Mouse (Mus musculus): ENCODE data around the gene Stk32c. TPM values are rescaled to one million over a fixed set of nuclear protein-coding genes. Genes with fewer than 3 reads are reported as not detected.

Gene Stk32c
- 0.06 TPM in 1 of 2 replicates, not detected in the other for polyA plus RNA-seq (2015; fragmentation: Nextera tagmentation; extraction: Ambion mirVana)

DNA sequence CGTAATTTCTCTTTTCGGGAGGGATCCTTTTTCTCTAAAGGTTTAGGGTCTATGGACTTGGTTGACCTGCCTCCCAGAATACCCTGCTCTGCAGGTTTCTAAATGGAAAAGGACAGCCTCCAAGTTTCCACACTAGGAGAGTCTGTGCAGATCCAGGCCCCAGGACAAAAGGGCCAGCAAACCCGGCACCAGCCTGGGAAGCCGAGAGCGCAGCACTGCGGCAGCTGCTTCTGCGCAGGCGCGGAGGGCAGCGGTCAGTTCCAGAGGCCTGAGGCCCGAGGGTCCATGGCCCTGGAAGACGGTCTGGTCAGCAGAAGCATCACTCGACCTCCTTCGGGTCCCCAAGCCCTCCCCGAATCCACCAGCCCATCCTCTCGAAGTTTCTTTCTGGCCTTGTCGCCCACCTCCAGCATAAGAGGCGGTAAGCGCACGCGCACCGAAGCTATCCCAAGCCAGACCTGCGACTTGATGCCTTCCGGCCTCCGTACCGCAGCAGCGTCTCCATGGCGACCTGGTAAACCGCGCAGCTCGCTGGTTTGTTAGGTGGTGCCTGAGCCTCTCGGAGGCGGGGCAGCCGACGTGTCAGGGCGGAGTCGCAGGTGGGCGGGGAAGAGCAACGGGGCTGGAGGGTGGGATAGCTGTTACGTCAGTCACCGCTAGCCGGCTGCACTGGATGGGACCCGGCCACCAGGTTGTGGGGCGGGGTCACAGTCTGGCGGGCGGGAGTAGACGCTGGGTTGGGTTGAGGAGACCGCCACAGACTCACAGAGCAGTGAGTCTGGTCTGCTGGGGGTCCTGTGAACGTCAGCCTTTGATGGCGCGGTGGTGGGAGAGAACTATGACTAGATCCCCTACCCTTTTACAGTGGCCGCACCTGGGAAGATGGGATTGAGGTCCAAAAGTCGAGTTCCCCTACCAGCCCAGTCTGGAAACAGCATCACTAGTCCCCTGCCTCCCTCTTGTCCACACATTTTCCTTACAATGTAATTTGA, at the start of gene Stk32c, which contains the start of gene Lrrc27:
Gene Stk32c, minus strand, starts transcription at position 554 of the 992 bp plus-strand sequence.
Gene Lrrc27, plus strand, starts transcription at position 235 of the 992 bp plus-strand sequence.
- Histone ChIP-seq H3K4me1 (ENCODE audit: insufficient read depth, low read depth, low read length) (peaks cover 11% of the 10 kb centered on the region), H3K9me3 (ENCODE audit: low read length) (no peaks in the 10 kb centered on the region), H3K27ac (ENCODE audit: low read length) (peak within 1 kb of the TSS; percentile 77), H3K27me3 (replicated peaks; ENCODE audit: insufficient read depth, low read length) (no peaks in the 10 kb centered on the region), H3K9ac (replicated peaks; ENCODE audit: low read depth) (peak within 1 kb of the TSS; percentile 59), H3K36me3 (ENCODE audit: insufficient read depth, low read length) (no peaks in the 10 kb centered on the region), H3K4me2 (replicated peaks; ENCODE audit: low read depth, low read length) (peak within 1 kb of the TSS; percentile 63), H3K4me3 (ENCODE audit: low read depth, low read length) (peak within 1 kb of the TSS; percentile 56)
- WGBS, result 2% methylated on average over 49 of the region's 53 CpGs
- peak; percentile 24; the same call in 1 of the 2 replicates for TF ChIP-seq CTCF (IDR thresholded peaks at IDR 0.05)
- no peak for TF ChIP-seq EP300 (IDR thresholded peaks at IDR 0.05)
- DNase-seq (ENCODE audit: low spot score), result peak; percentile 99
- ATAC-seq, result peak; percentile 98

DNA sequence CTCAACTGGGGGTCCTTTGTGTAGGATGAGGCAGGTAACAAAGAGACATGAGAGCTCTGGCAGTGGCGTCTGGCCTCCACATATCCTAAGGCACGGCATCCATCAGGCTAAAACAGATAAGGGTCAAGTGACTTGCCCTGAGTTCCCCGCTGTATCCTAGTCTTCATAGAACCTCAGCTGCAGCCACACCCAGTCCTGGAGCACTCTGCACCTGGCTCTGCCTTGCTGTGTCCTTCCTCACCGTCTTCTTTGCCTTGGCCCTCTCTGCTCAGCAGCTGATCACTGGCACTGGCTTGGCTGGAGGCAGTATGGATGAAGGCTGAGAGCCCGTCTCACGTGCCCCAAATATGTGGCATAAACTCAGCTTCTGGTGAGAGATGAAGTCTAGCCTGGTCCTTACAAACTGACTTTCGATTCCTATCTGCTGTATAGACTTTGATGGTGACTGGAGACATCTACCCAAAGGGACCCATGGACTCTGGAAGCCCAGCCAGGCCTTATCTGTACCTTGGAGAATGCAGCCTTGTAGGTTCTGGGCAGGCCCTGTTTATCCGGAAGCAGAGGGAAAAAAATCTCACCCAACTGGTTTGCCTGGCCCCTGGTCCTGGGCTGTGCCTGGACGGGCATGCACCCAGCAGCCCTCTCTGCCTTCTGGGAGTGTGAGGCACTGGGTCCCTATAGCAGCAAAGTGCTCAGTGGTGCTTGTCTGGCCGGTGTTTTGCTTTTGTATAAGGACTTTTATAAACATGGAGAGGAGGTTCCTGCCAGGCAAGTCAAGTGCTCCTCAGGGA, 44.8 kb upstream of the Stk32c start:
- Histone ChIP-seq H3K4me1 (ENCODE audit: insufficient read depth, low read depth, low read length) (peaks cover 16% of the 10 kb centered on the region; the same call in 1 of the 2 replicates), H3K9ac (replicated peaks; ENCODE audit: low read depth) (no peak overlapping the region), H3K27me3 (replicated peaks; ENCODE audit: insufficient read depth, low read length) (no peaks in the 10 kb centered on the region), H3K36me3 (ENCODE audit: insufficient read depth, low read length) (peaks cover 14% of the 10 kb centered on the region; the same call in 1 of the 2 replicates), H3K27ac (ENCODE audit: low read length) (peak overlapping the region; percentile 83), H3K4me2 (replicated peaks; ENCODE audit: low read depth, low read length) (no peak overlapping the region), H3K9me3 (ENCODE audit: low read length) (no peaks in the 10 kb centered on the region), H3K4me3 (ENCODE audit: low read depth, low read length) (no peak overlapping the region)
- 49% methylated on average over 10 of the region's 10 CpGs for WGBS
- ATAC-seq (peak; percentile 96), DNase-seq (ENCODE audit: low spot score) (peak; percentile 92)
- TF ChIP-seq EP300 (IDR thresholded peaks at IDR 0.05) (peak; percentile 95), CTCF (IDR thresholded peaks at IDR 0.05) (no peak)

DNA sequence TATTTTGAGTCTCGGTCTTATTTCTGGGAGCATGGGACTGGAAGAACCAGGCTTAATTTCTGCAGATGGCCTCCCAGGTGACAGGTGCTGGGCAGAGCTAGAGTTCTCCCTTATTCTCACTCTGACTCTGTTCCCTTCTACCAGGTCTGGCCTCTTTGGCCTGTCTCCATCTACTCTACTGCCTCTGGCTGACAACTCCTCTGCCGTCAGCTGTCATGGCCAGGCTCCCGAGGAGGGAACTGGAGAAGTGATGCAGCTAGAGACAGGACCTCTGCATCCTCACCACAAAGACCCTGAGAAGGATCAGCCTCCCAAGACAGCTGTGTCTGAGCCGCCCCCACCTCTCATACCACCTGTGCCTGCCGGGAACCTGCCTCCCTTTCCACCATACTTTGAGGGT, 41.5 kb upstream of the Stk32c start:
- no peak for ATAC-seq
- no peak overlapping the region for H3K4me3 ChIP-seq (ENCODE audit: low read depth, low read length)
- H3K36me3 ChIP-seq (ENCODE audit: insufficient read depth, low read length), result peaks cover 14% of the 10 kb centered on the region; the same call in 1 of the 2 replicates
- no peaks in the 10 kb centered on the region for H3K27me3 ChIP-seq (replicated peaks; ENCODE audit: insufficient read depth, low read length)
- no peak for TF ChIP-seq EP300 (IDR thresholded peaks at IDR 0.05)
- no peak for TF ChIP-seq CTCF (IDR thresholded peaks at IDR 0.05)
- peaks cover 48% of the 10 kb centered on the region for H3K4me1 ChIP-seq (ENCODE audit: insufficient read depth, low read depth, low read length)
- H3K27ac ChIP-seq (ENCODE audit: low read length), result no peak overlapping the region
- WGBS, result 75% methylated on average over 5 of the region's 5 CpGs
- H3K9me3 ChIP-seq (ENCODE audit: low read length), result no peaks in the 10 kb centered on the region
- H3K4me2 ChIP-seq (replicated peaks; ENCODE audit: low read depth, low read length), result no peak overlapping the region
- H3K9ac ChIP-seq (replicated peaks; ENCODE audit: low read depth), result no peak overlapping the region
- no peak for DNase-seq (ENCODE audit: low spot score)

DNA sequence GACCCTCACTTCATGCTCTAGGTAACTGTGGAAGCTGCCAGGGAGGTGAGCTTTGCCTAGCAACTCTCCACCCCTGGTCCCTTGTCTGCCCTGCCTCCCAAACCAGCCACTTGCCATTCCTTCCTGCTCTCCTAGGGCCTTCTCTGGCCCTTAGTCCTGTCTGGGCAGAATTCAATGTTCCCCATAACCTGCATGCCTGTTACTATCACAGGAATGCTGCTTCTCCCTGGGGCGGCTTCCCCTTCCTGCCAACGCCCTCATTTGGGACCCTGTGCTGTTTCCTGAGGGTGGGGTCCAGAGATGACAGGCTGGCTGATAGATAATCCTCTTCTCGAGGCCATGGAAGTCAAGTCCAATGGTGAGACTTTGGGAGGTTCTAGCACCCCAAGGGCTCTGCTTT, 40.4 kb upstream of the Stk32c start:
- peak; percentile 80 for TF ChIP-seq EP300 (IDR thresholded peaks at IDR 0.05)
- no peak for TF ChIP-seq CTCF (IDR thresholded peaks at IDR 0.05)
- H3K4me1 ChIP-seq (ENCODE audit: insufficient read depth, low read depth, low read length), result peaks cover 52% of the 10 kb centered on the region
- no peaks in the 10 kb centered on the region for H3K27me3 ChIP-seq (replicated peaks; ENCODE audit: insufficient read depth, low read length)
- H3K9ac ChIP-seq (replicated peaks; ENCODE audit: low read depth), result no peak overlapping the region
- peaks cover 14% of the 10 kb centered on the region; the same call in 1 of the 2 replicates for H3K36me3 ChIP-seq (ENCODE audit: insufficient read depth, low read length)
- peak overlapping the region; percentile 91 for H3K27ac ChIP-seq (ENCODE audit: low read length)
- peak; percentile 45 for DNase-seq (ENCODE audit: low spot score)
- peak; percentile 18 for ATAC-seq
- WGBS, result 40% methylated on average over 3 of the region's 3 CpGs
- no peaks in the 10 kb centered on the region for H3K9me3 ChIP-seq (ENCODE audit: low read length)
- 0 out of 2 replicates have a peak overlapping the region, but pooled peaks have one; percentile 15 for H3K4me2 ChIP-seq (replicated peaks; ENCODE audit: low read depth, low read length)
- H3K4me3 ChIP-seq (ENCODE audit: low read depth, low read length), result no peak overlapping the region

DNA sequence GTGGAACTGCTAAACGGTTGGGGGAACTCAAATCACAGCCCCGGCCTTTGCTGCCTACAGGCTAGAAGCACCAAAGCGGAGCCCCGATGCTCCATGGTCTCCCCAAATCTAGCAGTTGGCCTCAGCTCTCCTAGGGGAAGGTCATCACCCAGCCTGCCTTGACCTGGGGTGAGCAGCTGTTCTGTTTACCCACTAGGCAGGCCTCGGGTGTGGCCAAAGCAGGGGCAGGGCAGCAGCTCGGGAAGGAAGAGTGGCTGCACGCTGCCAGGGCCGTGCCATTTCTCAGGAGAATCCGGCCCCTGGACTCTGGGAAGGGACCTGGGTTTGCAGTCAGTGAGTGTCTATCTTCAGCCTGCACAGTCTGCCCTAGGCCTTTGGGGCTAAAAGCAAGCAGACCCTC, 39.9 kb upstream of the Stk32c start:
- WGBS, result 34% methylated on average over 9 of the region's 9 CpGs
- no peak overlapping the region for H3K9ac ChIP-seq (replicated peaks; ENCODE audit: low read depth)
- no peaks in the 10 kb centered on the region for H3K9me3 ChIP-seq (ENCODE audit: low read length)
- TF ChIP-seq CTCF (IDR thresholded peaks at IDR 0.05), result no peak
- TF ChIP-seq EP300 (IDR thresholded peaks at IDR 0.05), result no peak
- peak; percentile 18; the same call in 1 of the 2 replicates for ATAC-seq
- H3K27me3 ChIP-seq (replicated peaks; ENCODE audit: insufficient read depth, low read length), result no peaks in the 10 kb centered on the region
- H3K36me3 ChIP-seq (ENCODE audit: insufficient read depth, low read length), result peaks cover 14% of the 10 kb centered on the region; the same call in 1 of the 2 replicates
- no peak overlapping the region for H3K4me3 ChIP-seq (ENCODE audit: low read depth, low read length)
- DNase-seq (ENCODE audit: low spot score), result peak; percentile 61
- 0 out of 2 replicates have a peak overlapping the region, but pooled peaks have one; percentile 15 for H3K4me2 ChIP-seq (replicated peaks; ENCODE audit: low read depth, low read length)
- peaks cover 52% of the 10 kb centered on the region for H3K4me1 ChIP-seq (ENCODE audit: insufficient read depth, low read depth, low read length)
- H3K27ac ChIP-seq (ENCODE audit: low read length), result peak overlapping the region; percentile 91

Data from lung, postnatal 0 days (tissue).